Mouse (Mus musculus) cerebellum, adult 2 months (tissue): ENCODE data around the gene Evx2.

Source experiments
- CTCF ChIP-seq: fragments of 200-500 bp; IDR thresholded peaks from 2 replicates; pipeline ENCODE4 v1.5.1; 2011; ENCODE audit warnings: low read depth, mild to moderate bottlenecking, control low read depth, low read length, moderate library complexity, borderline replicate concordance; ENCODE audit not compliant: insufficient read depth
- POLR2A ChIP-seq: fragments of 200-500 bp; IDR thresholded peaks from 2 replicates; pipeline ENCODE4 v1.6.1; 2011; ENCODE audit warnings: low read length, control low read depth, borderline replicate concordance; ENCODE audit not compliant: insufficient read depth

GRCm38 (mm10) chr2:74619676-74620246 lies 39.6 kb downstream of the Evx2 start:
- TF ChIP-seq POLR2A (no peak), CTCF (no peak)
